Mouse (Mus musculus) CH12.LX (cell line): Measurements from ENCODE around the gene Rhoa.

Experiments
- BHLHE40 ChIP-seq: IDR thresholded peaks from 2 replicates; pipeline ENCODE4 v1.6.1; 2011; ENCODE audit warnings: mild to moderate bottlenecking, low read depth, low read length, improper control_type of control experiment
- CTCF ChIP-seq, 2 experiments: IDR thresholded peaks in 1 of 2; conservative IDR thresholded peaks in 1 of 2; 2 replicates each; pipeline ENCODE4 v1.5.1; 2011 to 2012; ENCODE audit warnings: low read depth in 2 of 2, low read length in 2 of 2, improper control_type of control experiment in 1 of 2, inconsistent platforms in 1 of 2, mild to moderate bottlenecking in 1 of 2, moderate library complexity in 1 of 2
- ETS1 ChIP-seq: conservative IDR thresholded peaks from 2 replicates; pipeline ENCODE4 v1.6.1; 2012; ENCODE audit warnings: low read depth, mild to moderate bottlenecking, inconsistent platforms, low read length, improper control_type of control experiment, moderate library complexity
- MXI1 ChIP-seq: IDR thresholded peaks from 2 replicates; pipeline ENCODE4 v1.6.1; 2011; ENCODE audit warnings: mild to moderate bottlenecking, low read depth, low read length, improper control_type of control experiment
- POLR2A ChIP-seq: IDR thresholded peaks from 2 replicates; pipeline ENCODE4 v1.6.1; 2011; ENCODE audit warnings: low read depth, mild to moderate bottlenecking, improper control_type of control experiment, low read length
- POLR2AphosphoS2 ChIP-seq: IDR thresholded peaks from 2 replicates; pipeline ENCODE4 v1.6.1; 2011; ENCODE audit warnings: low read depth, low read length, improper control_type of control experiment
- SIN3A ChIP-seq: IDR thresholded peaks from 2 replicates; pipeline ENCODE4 v1.6.1; 2012; ENCODE audit warnings: low read length, improper control_type of control experiment, inconsistent platforms
- TBP ChIP-seq: conservative IDR thresholded peaks from 2 replicates; pipeline ENCODE4 v1.6.1; 2011; ENCODE audit warnings: low read depth, low read length, improper control_type of control experiment
- UBTF ChIP-seq: IDR thresholded peaks from 2 replicates; pipeline ENCODE4 v1.6.1; 2012; ENCODE audit warnings: low read depth, mild to moderate bottlenecking, inconsistent platforms, low read length, improper control_type of control experiment, moderate library complexity
- ZKSCAN1 ChIP-seq: IDR thresholded peaks from 2 replicates; pipeline ENCODE4 v1.6.1; 2012; ENCODE audit warnings: low read depth, inconsistent platforms, low read length, improper control_type of control experiment, borderline replicate concordance
- ZNF384 ChIP-seq: IDR thresholded peaks from 2 replicates; pipeline ENCODE4 v1.6.1; 2012; ENCODE audit warnings: low read depth, low read length, improper control_type of control experiment, inconsistent platforms

DNA sequence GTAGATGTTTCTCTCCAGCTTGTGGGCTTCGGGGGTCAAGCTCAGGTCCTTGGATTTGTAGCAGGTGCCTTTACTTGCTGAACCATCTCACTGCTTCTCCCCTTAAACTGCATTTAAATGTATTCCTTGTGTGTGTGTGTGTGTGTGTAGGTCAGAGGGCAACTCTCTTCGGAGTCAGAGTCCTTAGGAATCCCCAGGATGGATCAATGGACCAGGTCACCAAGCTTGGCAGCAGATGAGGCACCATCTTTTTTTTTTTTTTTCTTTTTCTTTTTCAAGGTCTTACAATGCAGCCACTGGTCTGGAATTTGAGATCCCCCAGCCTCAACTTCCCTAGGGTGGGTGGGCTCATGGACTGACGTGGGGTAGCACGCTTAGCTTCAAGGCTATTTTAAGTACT lies 38.5 kb downstream of the Rhoa start:
- TF ChIP-seq POLR2AphosphoS2 (no peak), CTCF (conservative IDR thresholded peaks at IDR 0.05 in 1 of 2, IDR thresholded peaks at IDR 0.05 in 1 of 2; ENCODE audit: low read depth in 2 of 2, low read length in 2 of 2) (no peak), ZKSCAN1 (no peak), POLR2A (no peak), ETS1 (no peak), UBTF (no peak), ZNF384 (no peak), TBP (no peak), BHLHE40 (no peak), MXI1 (no peak), SIN3A (no peak)
